Mouse (Mus musculus) c-Kit-positive CD71-negative TER-119-negative erythroid progenitor cells, embryonic 14.5 days (primary cell): Measurements from ENCODE around the gene Stam2.

Experiments used
- DNase-seq: peaks from one replicate; pipeline ENCODE4 v3.0.0-alpha.2; 2013; ENCODE audit warnings: low read depth

The Stam2 gene

GRCm38 (mm10) chr2:52742256-52743158, at the start of gene Stam2:
Stam2 (minus strand) TSS chr2:52742281.
- DNase-seq, result peak; percentile 57

DNA sequence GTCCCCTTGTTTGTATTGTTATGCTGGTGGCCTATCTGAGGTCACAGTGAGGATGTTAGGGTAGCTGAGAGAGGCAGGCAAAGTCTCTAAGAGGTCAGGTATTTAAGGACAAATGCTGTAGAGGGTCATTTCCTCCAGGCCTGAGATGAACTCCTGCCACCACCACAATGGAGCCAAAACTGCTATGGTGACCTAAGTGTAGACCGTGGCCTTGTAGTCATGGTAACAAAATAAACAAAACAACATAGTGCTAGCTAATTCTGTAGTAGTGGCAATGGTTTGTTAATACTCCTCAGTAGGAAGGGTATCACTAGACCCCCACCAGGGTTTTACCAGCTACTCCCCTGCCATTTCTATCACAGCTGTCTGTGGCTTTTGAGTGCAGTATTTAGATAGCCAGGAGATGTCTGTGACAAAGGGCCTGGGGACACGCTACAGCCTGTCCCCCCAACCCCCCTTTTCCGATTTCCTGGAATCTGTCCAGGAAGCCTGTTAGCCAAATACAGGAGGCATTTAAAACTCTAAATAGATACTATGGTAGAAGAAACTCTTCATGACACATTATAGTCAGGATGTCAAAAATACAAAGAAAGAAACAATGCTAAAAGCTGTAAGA, 43.1 kb upstream of the Stam2 start:
- DNase-seq, result no peak

GRCm38 (mm10) chr2:52779987-52780386, 37.9 kb upstream of the Stam2 start:
- no peak for DNase-seq

DNA sequence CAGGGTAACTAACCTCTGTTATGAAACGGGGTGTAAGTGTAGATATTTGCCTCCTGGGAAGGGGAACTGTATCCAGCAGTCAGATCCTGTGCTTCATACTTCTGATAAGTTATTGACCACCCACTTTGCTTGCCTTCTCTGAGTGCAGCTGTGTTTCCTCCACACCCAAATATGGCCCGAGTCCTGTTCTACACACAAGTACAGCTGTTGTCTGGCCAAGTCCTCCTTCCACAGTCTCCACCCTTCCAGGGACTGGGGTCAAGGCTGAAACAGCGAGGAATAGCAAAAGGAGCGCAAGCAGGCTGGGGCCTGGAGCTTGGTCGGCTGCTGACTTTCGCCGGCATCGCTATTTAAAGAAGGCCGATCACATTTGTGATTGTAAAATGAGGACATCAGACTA, 37.3 kb upstream of the Stam2 start:
- DNase-seq, result no peak

DNA sequence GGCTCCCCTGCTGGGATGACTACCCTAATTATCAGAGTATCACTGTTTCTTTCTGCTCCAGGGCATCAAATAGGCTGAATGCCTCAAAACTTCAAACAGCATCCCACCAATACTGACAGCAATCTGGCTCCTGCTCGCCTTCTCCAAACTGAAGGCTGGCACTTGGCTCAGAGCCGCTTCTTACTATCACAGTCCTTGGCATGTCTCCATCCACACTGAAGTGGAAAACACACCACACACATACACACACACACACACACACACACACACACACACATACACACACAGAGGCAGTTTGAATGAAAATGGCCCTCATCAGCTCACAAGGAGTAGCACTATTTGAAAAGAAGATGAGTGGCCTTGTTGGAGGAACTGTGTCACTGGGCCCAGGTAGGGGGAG, 35.8 kb upstream of the Stam2 start:
- no peak for DNase-seq

GRCm38 (mm10) chr2:52774373-52774772, 32.3 kb upstream of the Stam2 start:
- no peak for DNase-seq

DNA sequence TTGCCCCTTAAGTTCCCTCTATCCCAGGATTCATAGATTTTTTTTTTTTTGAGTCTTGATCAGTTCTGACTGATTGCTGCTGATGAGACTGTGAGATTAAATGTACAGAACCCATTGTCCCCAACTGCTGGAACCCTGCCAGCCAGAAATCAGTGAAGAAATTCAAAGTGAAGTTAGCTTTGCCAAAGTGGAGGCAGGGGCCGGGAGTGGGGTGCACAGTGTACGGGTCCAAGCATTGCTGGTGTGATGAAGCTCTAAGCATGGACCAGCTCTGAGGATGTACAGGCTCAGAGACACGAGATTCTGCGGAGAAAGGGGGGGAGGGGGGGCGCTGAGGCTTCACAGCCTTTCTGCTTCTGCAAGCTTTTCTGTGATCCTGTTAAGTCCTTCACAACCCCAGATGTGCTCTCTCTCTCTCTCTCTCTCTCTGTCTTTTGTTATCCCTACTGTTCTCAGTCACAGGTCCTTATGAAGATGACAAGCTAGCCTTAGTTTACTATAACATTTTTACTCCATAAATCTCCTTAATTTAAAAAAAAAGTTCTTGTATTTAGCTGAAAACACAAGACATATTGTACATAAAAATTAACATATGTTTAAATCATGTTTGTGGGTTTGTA, 30.8 kb upstream of the Stam2 start:
- no peak for DNase-seq

DNA sequence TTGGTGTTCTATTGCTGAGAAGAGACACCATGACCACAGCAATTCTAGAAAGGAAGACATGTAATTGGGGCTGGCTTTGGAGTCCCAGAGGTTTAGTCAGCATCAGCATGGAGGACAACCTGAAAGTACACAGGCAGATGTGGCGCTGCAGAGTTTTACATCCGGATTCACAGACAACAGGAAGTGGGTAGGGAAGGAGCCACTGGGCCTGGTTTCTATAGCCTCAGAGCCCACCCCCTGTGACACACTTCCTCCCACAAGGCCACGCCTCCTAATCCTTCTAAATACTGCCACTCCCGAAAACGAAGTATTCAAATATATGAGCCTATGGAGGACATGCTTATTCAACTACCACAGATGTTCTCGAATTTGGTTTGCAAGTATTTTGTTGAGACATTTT, 23.0 kb upstream of the Stam2 start:
- DNase-seq, result no peak

DNA sequence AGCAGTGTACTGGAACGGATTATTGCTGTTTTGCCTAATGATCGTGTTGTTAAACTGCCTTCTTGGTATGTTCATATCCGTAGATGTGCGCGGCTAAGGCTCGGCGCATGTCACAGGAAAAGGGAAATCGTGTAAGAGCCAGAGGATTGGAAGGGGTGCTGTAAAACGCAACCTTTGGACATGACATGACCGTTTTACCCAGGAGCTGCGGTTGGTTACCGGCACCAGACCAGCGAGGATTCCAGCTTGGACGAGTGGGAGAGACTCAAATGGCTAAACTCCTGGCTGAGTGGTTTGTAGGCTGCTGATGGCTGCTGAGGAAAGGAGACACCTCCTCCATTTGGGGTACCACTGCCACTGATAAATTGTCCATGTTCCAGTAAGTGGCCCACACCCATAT, 21.8 kb upstream of the Stam2 start:
- DNase-seq, result no peak

DNA sequence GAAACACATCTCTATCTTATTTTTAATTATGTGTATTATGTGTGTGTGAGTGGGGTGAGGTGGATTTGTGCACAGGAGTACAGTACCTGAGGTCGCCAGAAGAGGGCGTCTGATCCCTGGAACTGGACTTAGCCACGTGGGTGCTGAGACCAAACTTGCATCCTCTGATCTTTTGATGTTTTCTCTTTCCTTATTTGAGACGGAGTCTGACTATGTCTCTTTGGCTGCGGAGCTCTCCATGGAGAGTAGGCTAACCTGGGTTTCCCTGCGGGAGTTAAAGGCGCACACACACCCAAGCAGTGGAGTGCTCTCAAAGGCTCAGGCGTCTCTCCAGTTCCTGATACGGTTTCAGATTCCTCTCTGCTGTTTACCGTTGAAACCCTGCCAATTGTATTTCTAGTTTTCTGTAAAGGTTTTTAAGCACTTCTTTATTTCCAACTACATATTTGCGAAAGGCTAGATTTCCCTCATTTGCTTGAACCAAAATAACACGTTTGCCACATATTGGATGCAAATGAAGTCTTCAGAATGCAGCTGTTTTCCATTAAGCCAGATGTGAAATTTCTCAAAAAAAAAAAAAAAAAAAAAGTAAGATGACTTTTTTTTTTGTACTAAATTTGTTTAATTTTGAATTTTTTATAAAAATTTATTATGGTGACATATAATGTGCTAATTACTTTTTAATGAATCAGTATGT, 21.1 kb upstream of the Stam2 start:
- DNase-seq, result peak; percentile 47

DNA sequence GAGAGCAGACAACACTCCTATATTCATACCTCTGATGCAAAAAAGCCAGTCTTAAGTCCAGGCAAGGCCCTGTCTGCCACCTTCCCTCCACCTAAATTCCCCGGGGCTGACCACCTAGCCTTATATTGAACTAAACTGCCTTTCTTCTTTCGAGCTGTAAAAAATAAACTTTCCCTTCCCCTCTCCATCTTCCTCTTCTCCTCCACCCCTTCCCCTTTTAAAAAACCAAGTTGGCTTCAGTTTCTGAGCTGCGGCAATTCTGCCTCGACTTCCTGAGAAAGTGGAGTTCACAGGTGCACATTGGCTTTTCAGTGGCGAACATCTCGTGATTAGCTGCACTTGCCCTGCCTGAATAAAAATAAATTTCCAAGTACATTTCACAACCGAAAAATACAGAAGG, 20.4 kb upstream of the Stam2 start:
- no peak for DNase-seq

DNA sequence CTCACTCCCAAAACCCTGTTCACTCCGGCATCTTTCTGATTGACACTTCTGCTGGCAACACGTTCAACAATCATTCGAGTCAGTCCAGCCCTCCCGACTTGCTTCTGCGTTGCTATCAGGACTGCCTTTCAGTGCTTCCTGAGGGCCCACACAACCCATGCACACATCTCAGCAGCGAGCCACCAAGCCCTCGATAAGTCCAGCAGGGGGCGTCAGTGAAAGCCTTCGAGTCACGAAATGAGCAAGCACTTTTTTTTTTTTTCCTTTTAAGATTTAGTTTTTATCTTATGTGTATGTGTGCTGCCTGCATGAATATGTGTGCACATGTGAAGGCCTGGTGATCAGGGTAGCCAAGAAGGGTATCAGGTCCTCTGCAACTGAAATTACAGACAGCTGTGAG, 16.5 kb upstream of the Stam2 start:
- DNase-seq, result peak; percentile 64

DNA sequence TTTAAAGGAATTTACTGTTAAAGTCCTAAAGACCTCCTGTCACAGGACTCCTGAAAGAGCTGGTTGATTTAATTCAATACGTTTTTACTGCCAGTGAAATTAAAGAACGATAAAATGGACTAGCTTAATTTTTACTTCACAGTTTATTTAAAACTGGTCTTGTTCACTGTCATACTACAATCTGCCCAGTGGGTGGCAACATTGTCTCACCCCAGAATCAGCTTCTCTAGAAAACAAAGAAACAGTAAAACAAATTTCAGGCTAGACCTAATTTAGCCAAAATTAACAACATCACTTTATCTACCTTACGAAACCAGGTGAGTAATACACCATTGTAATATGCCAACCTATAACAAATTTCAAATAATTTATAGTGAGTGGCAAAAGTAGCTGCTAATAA, 14.6 kb upstream of the Stam2 start:
- peak; percentile 33 for DNase-seq

GRCm38 (mm10) chr2:52753573-52754317, 11.7 kb upstream of the Stam2 start:
- no peak for DNase-seq

GRCm38 (mm10) chr2:52744099-52744498, 2.0 kb upstream of the Stam2 start:
- no peak for DNase-seq

DNA sequence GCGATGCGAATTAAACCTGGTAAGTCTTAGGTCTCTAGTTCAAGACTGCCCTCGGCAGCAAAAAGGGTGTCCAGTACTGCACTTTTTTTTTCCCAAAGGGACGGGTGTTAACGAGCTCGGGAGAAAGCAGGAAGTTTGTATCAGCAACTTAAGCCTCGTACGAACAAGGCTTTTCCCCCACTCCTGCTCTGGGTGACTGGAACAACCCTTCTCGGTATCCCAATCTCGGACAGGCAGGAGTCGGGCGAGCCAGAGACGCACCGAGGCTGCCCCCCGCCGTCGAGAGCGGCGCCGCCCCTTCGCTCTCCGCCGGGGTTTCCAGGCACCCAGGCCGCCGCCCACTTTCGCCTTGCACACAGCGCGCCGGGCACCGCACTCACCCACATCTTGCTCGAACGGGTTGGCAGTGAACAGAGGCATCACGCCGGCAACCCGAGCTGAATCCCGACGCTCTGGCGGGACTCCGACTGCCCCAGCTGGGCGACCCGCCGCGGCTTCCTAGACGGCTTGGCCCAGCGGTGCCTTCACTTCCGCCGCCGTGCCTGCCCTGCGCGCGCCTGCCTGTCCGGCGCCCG, 313 bp downstream of the Stam2 start:
- peak; percentile 43 for DNase-seq

GRCm38 (mm10) chr2:52740596-52740995, 1.5 kb downstream of the Stam2 start:
- no peak for DNase-seq

- DNase-seq, result no peak
These were observed 7.6 kb downstream of the Stam2 start for GRCm38 (mm10) chr2:52734504-52734903.

GRCm38 (mm10) chr2:52733659-52734058, 8.4 kb downstream of the Stam2 start:
- DNase-seq, result no peak

DNA sequence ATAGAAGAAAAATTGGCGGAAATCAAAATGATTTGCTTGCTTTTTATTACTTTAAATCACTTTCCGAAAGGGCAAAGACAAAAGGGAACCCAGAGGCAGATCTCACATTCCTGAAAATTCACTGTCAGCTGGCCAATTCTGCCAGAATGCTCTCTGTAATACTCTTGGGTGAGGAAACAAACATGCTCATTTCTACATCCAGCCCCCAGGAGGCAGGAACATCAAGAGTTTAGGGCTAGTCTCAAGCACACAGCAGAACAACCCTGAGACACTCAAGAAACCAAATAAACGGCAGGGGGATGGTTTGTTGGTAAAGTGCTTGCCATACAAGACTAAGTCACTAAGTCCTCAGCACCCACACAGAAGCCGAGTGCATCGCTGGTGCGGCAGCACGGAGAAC, 9.5 kb downstream of the Stam2 start:
- no peak for DNase-seq

- no peak for DNase-seq
These were observed 10.1 kb downstream of the Stam2 start for GRCm38 (mm10) chr2:52732001-52732400.
